Mouse (Mus musculus) right cerebral cortex, postnatal 14 days (tissue): Measurements from ENCODE around the gene Lats2.

Source experiments
- DNase-seq: peaks from one replicate; pipeline ENCODE4 v3.0.0; 2022

Gene Lats2

GRCm38 (mm10) chr14:57736141-57736540, 22.0 kb downstream of the Lats2 start:
- DNase-seq, result no peak

- no peak for DNase-seq
Measured at GRCm38 (mm10) chr14:57732668-57733293, 25.4 kb downstream of the Lats2 start.

- DNase-seq, result no peak
Measured at GRCm38 (mm10) chr14:57730527-57730926, 27.7 kb downstream of the Lats2 start.

GRCm38 (mm10) chr14:57729975-57730499, 28.2 kb downstream of the Lats2 start:
- no peak for DNase-seq

DNA sequence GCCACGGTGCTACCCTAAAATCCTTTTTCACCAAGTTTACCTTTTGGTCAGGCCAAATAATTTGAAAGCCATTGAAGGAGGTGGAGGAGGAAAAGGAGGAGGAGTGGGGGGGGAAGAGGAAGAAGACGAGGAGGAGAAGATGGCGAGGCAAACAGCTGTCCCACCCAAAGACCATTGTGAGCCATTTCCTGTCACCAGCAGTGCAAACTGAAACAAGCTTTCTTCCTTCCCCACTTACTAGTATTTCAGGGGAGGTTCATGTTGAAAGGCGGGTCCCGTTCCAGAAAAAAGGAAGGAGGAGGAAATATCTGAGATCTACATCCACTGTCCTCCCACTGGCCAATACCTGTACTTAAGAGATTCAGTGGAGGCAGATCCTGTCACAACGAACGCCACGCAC, 28.8 kb downstream of the Lats2 start:
- no peak for DNase-seq

GRCm38 (mm10) chr14:57726172-57726571, 32.0 kb downstream of the Lats2 start:
- DNase-seq, result no peak

GRCm38 (mm10) chr14:57724473-57724872, 33.7 kb downstream of the Lats2 start:
- no peak for DNase-seq

DNA sequence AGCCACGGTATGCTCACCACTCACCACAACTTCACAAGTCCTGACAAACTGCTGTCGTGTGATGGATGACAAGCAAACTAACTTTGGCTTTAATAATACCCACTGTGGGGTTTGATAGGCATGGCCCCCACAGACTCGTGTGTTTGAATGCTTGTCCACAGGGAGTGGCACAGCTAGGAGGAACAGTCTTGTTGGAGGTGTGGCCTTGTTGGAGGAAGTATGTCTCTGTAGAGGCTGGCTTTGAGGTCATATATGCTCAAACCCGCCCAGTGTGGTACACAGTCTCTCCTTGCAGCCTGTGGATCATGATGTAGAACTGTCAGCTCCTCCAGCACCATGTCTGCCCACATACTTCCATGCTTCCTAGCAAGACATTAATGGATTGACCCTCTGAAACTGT, 39.9 kb downstream of the Lats2 start:
- DNase-seq, result no peak

GRCm38 (mm10) chr14:57716601-57717245, 41.5 kb downstream of the Lats2 start:
- DNase-seq, result no peak

- DNase-seq, result no peak
Measured at GRCm38 (mm10) chr14:57712884-57713283, 45.3 kb downstream of the Lats2 start.

DNA sequence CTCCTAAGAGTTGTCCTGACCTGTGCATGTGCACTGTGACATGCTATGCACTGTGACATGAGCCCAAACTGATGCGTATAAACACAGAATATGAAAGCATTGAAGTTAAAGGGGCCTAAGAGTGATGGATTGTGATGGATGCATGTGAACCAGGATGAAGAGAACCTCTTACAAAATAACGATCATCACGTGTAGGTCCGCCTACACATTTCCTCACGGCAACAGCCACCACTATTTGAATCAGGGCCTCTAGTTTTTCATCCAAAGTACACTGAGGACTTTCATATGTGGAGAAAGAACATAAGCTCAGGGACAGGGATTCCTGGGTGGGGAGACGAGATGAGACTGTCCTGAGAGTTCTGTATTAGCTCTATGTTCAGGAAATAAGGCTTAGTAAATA, 47.1 kb downstream of the Lats2 start:
- DNase-seq, result no peak

DNA sequence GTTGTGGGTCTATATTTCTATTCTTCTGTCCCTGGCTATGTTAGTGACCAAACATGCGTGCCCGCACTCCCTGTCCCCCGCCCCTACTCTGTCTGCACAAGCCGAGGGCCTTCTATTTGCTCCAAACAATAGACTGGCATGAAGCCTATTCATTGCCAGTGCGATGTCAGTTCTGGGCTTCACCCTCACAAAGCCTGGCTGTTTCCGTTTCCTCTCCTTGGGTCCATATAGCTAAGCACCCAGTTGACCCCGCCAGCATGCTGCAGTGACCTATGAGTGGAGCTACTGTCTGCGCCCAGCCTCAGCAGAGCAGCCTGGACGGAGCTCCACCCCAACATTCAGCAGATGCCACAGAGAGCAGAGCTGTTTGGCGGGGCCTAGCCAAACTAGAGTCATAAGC, 49.0 kb downstream of the Lats2 start:
- no peak for DNase-seq

GRCm38 (mm10) chr14:57708580-57708979, 49.6 kb downstream of the Lats2 start:
- no peak for DNase-seq

DNA sequence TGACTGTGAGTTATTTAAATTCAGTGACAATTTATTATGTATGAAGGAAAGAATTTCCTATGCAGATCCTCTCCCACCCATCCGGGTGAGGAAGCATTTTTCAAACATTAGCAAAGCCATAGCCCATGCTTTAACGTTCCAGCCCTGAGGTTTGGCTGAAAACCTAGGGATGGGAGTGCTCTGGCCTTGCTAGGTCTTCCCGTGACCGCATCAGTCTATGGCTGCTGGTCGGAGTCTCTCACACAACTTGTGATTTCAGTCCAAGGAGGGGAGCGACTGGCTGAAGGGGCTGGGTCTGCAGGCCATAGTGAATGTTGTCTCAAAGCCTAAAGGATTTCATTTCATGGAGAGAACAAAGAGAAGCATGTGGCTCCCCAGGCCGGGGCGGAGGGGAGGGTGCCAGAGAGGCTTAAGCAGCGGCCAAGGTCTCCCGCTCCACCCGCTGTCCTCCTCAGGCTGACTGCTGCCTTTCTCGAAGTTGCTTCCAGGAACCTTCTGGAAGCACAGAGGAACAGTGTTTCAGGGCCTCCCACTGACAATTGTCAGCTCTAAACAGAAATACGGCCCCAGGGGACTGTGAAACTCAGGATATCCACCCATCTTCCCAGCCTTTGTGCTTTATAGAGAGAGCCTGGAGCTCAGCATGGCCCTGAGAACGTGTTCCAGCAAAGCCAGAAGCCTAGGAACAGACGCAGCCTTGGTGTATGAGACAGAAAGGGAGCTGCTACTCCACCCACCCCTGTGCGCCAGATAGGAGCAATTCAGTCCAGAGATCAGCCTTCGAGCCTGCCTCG, 50.9 kb downstream of the Lats2 start:
- DNase-seq, result no peak

DNA sequence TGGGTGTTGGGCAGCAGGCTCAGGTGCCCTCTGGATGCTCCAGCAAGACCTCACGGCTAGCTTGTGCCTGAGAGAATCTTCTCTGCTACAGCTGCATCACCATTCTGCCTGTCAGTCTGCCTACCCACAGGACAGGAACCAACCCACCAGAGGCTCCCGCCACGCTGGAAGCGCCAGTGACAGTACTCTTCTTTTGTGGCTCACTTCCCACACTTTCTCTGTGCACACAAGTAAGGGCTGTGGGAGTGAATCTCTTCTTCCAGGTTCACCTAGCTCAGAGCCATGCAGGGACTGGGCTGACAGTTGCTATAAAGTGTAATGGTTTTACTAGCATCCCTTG, 51.5 kb downstream of the Lats2 start:
- peak; percentile 29 for DNase-seq

- DNase-seq, result no peak
Measured at GRCm38 (mm10) chr14:57705759-57706158, 52.4 kb downstream of the Lats2 start.

GRCm38 (mm10) chr14:57705075-57705474, 53.1 kb downstream of the Lats2 start:
- DNase-seq, result no peak

- no peak for DNase-seq
Measured at GRCm38 (mm10) chr14:57701915-57702477, 56.2 kb downstream of the Lats2 start.

DNA sequence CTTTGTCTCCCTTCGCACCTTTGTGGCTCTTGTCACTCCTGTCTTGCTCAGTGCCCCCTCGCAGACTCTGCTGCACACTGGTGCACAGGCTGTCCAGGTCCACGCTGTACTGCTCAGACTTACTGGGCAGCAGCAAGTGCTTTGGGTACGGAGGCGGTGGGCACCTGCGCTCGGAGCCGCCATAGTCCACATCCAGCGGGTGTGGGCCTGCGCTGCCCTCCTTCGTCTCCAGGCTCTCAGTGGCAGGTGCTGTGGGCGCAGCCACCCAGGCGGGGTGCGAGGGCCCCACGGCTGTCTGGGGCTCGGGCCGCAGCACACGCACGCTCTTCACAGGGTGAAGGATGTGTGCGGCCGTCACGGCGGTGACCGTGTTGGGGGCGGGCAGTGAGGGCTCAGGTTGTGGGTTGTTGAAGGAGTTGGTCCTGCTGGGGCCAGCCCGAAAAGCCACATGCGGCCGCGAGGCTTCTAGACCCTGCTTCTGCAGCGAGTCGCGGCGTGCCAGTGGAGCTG, 58.7 kb downstream of the Lats2 start:
- no peak for DNase-seq

DNA sequence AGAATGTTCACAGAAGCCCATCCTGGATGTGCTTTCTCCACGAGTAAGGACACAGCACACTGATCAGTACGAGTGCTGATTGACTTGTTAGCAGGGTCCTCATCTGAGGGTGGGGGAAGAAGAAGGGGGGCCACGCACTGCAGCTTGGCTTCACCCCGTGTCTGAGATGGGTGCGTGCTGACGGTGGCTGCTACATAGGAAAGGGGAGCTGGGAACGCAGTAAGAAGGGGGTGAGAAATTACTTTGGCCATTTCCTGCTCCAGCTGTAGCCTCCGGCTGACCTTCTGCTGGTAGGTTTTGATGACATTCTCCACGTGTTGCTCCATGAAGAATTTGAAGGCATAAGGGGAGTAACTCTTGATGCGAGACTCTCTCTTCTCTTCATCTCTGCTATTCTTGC, 59.2 kb downstream of the Lats2 start:
- DNase-seq, result no peak

GRCm38 (mm10) chr14:57696066-57696465, 62.1 kb downstream of the Lats2 start:
- no peak for DNase-seq

- no peak for DNase-seq
Measured at GRCm38 (mm10) chr14:57695550-57695949, 62.6 kb downstream of the Lats2 start.

GRCm38 (mm10) chr14:57694246-57694645, 63.9 kb downstream of the Lats2 start:
- no peak for DNase-seq
